Mouse (Mus musculus) kidney, adult 2 months (tissue): ENCODE data around the gene Dnhd1. TPM values are rescaled to one million over a fixed set of nuclear protein-coding genes. Genes with fewer than 3 reads are reported as not detected.

Experiments used
- DNase-seq: peaks from one replicate; pipeline ENCODE4 v3.0.0; 2021
- H3K27ac ChIP-seq: fragments of 200-500 bp; 2 replicates; pipeline ENCODE4 v1.5.1; 2012; ENCODE audit warnings: low read depth, low read length, control low read depth, inconsistent platforms; ENCODE audit not compliant: insufficient read depth
- H3K27me3 ChIP-seq: fragments of 200-500 bp; replicated peaks from 2 replicates; pipeline ENCODE4 v1.6.1; 2012; ENCODE audit warnings: mild to moderate bottlenecking, moderate library complexity, low read length, inconsistent platforms; ENCODE audit not compliant: control insufficient read depth, insufficient read depth
- H3K36me3 ChIP-seq: fragments of 200-500 bp; 2 replicates; pipeline ENCODE4 v1.6.1; 2012; ENCODE audit warnings: mild to moderate bottlenecking, moderate library complexity, low read length, inconsistent platforms; ENCODE audit not compliant: control insufficient read depth, insufficient read depth
- H3K4me1 ChIP-seq: fragments of 200-500 bp; 2 replicates; pipeline ENCODE4 v1.6.1; 2011; ENCODE audit warnings: low read length; ENCODE audit not compliant: control insufficient read depth, insufficient read depth
- H3K4me3 ChIP-seq: fragments of 200-500 bp; 2 replicates; pipeline ENCODE4 v1.5.1; 2011; ENCODE audit warnings: mild to moderate bottlenecking, low read depth, low read length, control low read depth; ENCODE audit not compliant: insufficient read depth
- CTCF ChIP-seq: fragments of 200-500 bp; conservative IDR thresholded peaks from 2 replicates; pipeline ENCODE4 v1.5.1; 2011; ENCODE audit warnings: low read depth, mild to moderate bottlenecking, control low read depth, low read length, moderate library complexity, mixed read lengths; ENCODE audit not compliant: insufficient read depth, insufficient read length
- POLR2A ChIP-seq: fragments of 200-500 bp; IDR thresholded peaks from one replicate; pipeline ENCODE4 v1.6.1; 2011; ENCODE audit warnings: low read depth, low read length, control low read depth
- WGBS: fragments of 180-500 bp; shearing (Covaris S2); methylation state at CpG from one replicate; pipeline ENCODE4 v1.1.7; 2018; 5-methylcytosine and 5-hydroxymethylcytosine counted together
- polyA plus RNA-seq: library from polyadenylated mRNA; depleted of rRNA; stranded (reverse); fragments of >200 nt; gene quantifications from 2 replicates; pipeline ENCODE4 v1.2.3, GENCODE M21; 2012

The Dnhd1 gene
- polyA plus RNA-seq, 1 experiment: 2.8 TPM

- Histone ChIP-seq H3K4me3 (no peak overlapping the region), H3K27me3 (no peaks in the 10 kb centered on the region), H3K36me3 (0 out of 2 replicates have a peak, but pooled peaks cover 2% of the 10 kb centered on the region), H3K27ac (no peak overlapping the region), H3K4me1 (peaks cover 11% of the 10 kb centered on the region; the same call in 1 of the 2 replicates)
- no peak for DNase-seq
- TF ChIP-seq CTCF (no peak), POLR2A (no peak)
- 83% methylated on average over 2 of the region's 2 CpGs for WGBS
These were observed 97.1 kb downstream of the Dnhd1 start for GRCm38 (mm10) chr7:105747776-105748175.

DNA sequence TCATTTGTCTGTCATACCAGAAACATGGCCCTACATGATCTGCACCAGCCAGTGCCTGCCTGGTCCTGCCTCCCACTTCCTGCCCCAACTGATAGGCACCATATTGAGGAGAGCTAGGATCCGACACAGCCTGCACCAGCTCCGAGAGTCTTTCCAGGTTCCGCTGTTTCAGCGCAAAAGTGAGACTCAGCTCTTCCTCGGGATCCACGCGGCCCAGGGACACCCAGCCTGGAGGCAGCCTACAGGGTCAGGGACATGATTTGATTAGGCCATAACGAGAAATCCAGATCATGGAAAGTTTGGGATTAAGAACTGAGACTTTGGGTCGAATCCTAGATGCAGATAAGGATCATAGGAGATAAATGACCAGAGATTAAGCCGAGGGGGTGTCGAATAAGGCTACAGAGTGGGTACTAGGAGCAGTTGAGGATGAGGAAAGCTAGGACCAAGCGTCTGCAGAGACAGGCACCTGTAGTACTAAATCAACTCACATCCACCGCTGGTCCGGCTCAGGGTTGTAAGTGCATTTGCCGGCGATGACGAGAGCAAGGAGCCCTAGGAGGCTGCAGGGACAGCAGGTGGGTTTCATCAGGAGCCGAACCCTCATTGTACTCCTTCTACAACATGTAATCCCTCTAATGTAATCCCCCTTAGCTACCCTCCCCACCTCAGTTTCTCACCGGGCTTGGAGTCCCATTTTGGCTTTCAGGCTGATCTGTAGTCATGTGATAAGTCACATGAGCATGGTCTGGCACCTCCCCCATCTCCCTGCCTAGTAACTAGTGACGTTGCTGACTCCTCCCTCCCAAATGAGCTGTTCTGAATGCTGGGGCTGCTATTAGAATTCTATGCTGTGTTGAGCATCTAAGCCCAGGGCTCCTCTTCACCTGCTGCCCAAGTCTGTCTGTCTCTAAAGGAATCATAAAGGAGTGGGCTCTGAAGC, 101.1 kb downstream of the Dnhd1 start, which contains the start of gene Tpp1:
Gene Tpp1 (minus strand): TSS at position 745 of the 943 bp plus-strand sequence.
- WGBS: 10% methylated on average over 20 of the region's 20 CpGs
- DNase-seq: peak; percentile 97
- Histone ChIP-seq H3K4me3 (peak within 1 kb of the TSS; percentile 95), H3K4me1 (peaks cover 3% of the 10 kb centered on the region; the same call in 1 of the 2 replicates), H3K27ac (peak within 1 kb of the TSS; percentile 50), H3K27me3 (no peaks in the 10 kb centered on the region), H3K36me3 (no peaks in the 10 kb centered on the region)
- TF ChIP-seq CTCF (no peak), POLR2A (peak; percentile 11)

- TF ChIP-seq CTCF: no peak
- no peak for TF ChIP-seq POLR2A
- no peak overlapping the region for H3K4me3 ChIP-seq
- H3K4me1 ChIP-seq: peaks cover 3% of the 10 kb centered on the region; the same call in 1 of the 2 replicates
- H3K27me3 ChIP-seq: no peaks in the 10 kb centered on the region
- 83% methylated on average over 2 of the region's 2 CpGs for WGBS
- no peak overlapping the region for H3K27ac ChIP-seq
- no peak for DNase-seq
- H3K36me3 ChIP-seq: no peaks in the 10 kb centered on the region
These were observed 102.1 kb downstream of the Dnhd1 start for GRCm38 (mm10) chr7:105752716-105753115.

DNA sequence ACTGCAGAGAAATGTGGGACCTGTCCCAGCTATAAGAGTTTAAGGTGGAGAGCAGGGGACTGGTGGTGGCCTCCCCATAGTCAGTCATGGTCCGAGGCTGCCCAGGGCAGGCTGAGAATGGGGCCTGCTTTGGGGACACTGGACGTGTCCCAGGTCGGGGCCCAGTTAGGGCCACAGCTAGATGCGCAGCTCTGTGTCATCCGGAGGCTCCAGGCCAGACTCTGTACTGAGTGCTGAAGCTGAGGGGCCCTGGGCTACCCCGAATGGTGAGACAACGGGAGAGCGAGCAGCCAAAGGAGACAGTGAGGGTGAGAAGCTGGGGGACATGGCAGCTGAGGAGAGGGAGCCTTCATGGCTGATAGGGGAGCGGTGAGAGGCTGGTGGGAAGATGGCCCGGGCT, 102.7 kb downstream of the Dnhd1 start:
- Histone ChIP-seq H3K4me1 (peaks cover 3% of the 10 kb centered on the region; the same call in 1 of the 2 replicates), H3K4me3 (no peak overlapping the region), H3K27me3 (no peaks in the 10 kb centered on the region), H3K27ac (no peak overlapping the region), H3K36me3 (no peaks in the 10 kb centered on the region)
- no peak for DNase-seq
- TF ChIP-seq CTCF (no peak), POLR2A (no peak)
- WGBS: 94% methylated on average over 10 of the region's 10 CpGs

DNA sequence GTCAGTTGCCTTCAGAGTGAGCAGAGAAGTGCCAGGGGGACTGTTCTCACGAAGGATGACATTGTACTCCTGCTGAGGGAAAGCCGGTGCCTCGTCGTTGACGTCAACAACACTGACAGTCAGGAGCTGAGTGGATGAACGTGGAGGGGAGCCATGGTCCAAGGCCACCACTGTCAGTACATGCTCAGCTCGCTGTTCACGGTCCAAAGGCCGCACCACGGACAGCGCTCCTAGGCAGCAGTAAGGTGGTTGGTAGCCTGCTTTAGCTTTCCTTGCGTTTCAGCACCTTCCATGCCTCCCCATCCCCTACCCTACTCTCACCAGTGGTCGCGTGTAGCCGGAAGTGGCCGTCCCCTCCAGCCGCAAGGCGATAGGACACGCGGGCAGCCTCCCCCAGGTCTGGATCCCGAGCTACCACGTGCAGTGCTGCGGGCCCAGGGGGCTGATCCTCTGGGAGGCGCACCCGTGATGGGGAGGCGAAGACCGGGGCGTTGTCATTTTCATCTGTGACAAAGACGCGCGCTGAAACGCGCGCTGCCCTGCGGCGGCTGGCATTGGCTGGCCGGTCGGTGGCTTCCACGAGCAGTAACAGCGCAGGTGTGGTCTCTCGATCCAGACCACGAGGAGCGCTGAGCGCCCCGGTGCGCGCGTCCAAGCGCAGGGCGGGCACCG, 111.3 kb downstream of the Dnhd1 start:
- Histone ChIP-seq H3K4me1 (no peaks in the 10 kb centered on the region), H3K27me3 (no peaks in the 10 kb centered on the region), H3K27ac (no peak overlapping the region), H3K4me3 (no peak overlapping the region), H3K36me3 (no peaks in the 10 kb centered on the region; the same call in 1 of the 2 replicates)
- 62% methylated on average over 51 of the region's 51 CpGs for WGBS
- TF ChIP-seq POLR2A (no peak), CTCF (no peak)
- no peak for DNase-seq

DNA sequence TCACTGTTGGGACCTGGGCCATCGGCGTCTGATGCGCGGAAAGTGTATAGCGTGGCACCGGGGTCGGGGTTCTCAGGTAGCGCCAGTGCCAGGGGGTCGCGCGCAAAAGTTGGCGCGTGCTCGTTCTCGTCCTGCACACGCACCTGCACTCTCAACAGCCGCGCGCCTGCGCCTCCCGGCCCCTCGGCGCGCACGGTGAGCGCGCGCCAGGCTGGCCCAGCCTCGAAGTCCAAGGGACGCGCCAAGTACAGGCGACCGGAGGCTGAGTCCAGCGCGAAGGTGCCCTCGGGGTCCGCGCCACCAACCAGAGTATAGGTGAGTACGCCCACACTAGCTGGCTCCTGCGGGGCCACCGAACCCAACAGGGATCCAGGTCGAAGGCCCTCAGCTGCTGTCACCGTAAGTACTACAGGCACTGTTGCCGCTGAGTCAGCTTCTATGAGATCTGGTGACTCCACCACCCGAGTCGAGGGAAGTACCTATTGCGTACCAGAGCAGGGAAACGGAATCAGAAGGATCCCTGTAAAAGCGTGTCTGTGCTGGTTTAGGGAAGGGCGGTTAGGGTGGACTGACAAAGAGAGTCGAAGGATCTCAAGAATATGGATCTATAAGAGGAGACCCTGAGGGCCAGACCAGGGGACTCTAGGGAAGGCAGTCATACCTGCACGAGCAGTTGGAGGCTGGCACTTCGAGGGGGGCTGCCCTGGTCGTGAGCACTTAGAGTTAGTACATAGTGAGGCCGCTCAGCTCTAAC, 112.1 kb downstream of the Dnhd1 start:
- no peak overlapping the region for H3K4me3 ChIP-seq
- 72% methylated on average over 55 of the region's 55 CpGs for WGBS

More for the DNA sequence above, 112.1 kb downstream of the Dnhd1 start:
- Histone ChIP-seq H3K36me3 (no peaks in the 10 kb centered on the region; the same call in 1 of the 2 replicates), H3K27ac (no peak overlapping the region), H3K27me3 (no peaks in the 10 kb centered on the region), H3K4me1 (no peaks in the 10 kb centered on the region)
- DNase-seq: no peak
- TF ChIP-seq POLR2A: no peak
